Mouse (Mus musculus): ENCODE results near the gene Cabp1. TPM values are rescaled to one million over a fixed set of nuclear protein-coding genes. Genes with fewer than 3 reads are reported as not detected.

The Cabp1 gene
- 11.9 TPM for polyA plus RNA-seq (2014; fragmentation: Illumina TruSeq; extraction: RNeasy Lipid Tissue Mini Kit (QIAGEN cat#74804); ENCODE audit: low read depth, low replicate concordance)

GRCm38 (mm10) chr5:115193669-115194625 is at the start of gene Cabp1:
TSS of gene Cabp1 (minus strand) at chr5:115194381.

GRCm38 (mm10) chr5:115235786-115236263 is 41.6 kb upstream of the Cabp1 start, which contains the start of gene Pop5:
TSS of gene Pop5 (plus strand) at chr5:115235836.

GRCm38 (mm10) chr5:115158040-115158983 is 35.9 kb downstream of the Cabp1 start, which contains the start of gene Mlec:
TSS of gene Mlec (minus strand) at chr5:115158179.

GRCm38 (mm10) chr5:115134234-115135165 is 59.7 kb downstream of the Cabp1 start, which contains the start of gene Unc119b:
TSS of gene Unc119b (minus strand) at chr5:115134975.

GRCm38 (mm10) chr5:115118961-115119570 is 75.1 kb downstream of the Cabp1 start, which contains the start of gene Acads:
TSS of gene Acads (minus strand) at chr5:115119346.

Other genes with a start within 250 kb of the Cabp1 start
- gene Hnf1a, start 223.3 kb downstream of the Cabp1 start, polyA plus RNA-seq (2014; fragmentation: Illumina TruSeq; extraction: RNeasy Lipid Tissue Mini Kit (QIAGEN cat#74804); ENCODE audit: low read depth, low replicate concordance): not detected
- gene Sppl3, start 183.2 kb downstream of the Cabp1 start, polyA plus RNA-seq (2014; fragmentation: Illumina TruSeq; extraction: RNeasy Lipid Tissue Mini Kit (QIAGEN cat#74804); ENCODE audit: low read depth, low replicate concordance): 22.3 TPM
- not detected for gene Gm10401, start 96.1 kb downstream of the Cabp1 start, polyA plus RNA-seq (2014; fragmentation: Illumina TruSeq; extraction: RNeasy Lipid Tissue Mini Kit (QIAGEN cat#74804); ENCODE audit: low read depth, low replicate concordance)
- 243 TPM for gene Acads, start 75.0 kb downstream of the Cabp1 start, polyA plus RNA-seq (2014; fragmentation: Illumina TruSeq; extraction: RNeasy Lipid Tissue Mini Kit (QIAGEN cat#74804); ENCODE audit: low read depth, low replicate concordance)
- 18.8 TPM for gene Unc119b, start 59.4 kb downstream of the Cabp1 start, polyA plus RNA-seq (2014; fragmentation: Illumina TruSeq; extraction: RNeasy Lipid Tissue Mini Kit (QIAGEN cat#74804); ENCODE audit: low read depth, low replicate concordance)
- 59.9 TPM for gene Mlec, start 36.2 kb downstream of the Cabp1 start, polyA plus RNA-seq (2014; fragmentation: Illumina TruSeq; extraction: RNeasy Lipid Tissue Mini Kit (QIAGEN cat#74804); ENCODE audit: low read depth, low replicate concordance)
- gene Pop5, start 41.5 kb upstream of the Cabp1 start, polyA plus RNA-seq (2014; fragmentation: Illumina TruSeq; extraction: RNeasy Lipid Tissue Mini Kit (QIAGEN cat#74804); ENCODE audit: low read depth, low replicate concordance): 57.9 TPM
- 267 TPM for gene Rnf10, start 78.5 kb upstream of the Cabp1 start, polyA plus RNA-seq (2014; fragmentation: Illumina TruSeq; extraction: RNeasy Lipid Tissue Mini Kit (QIAGEN cat#74804); ENCODE audit: low read depth, low replicate concordance)
- gene Coq5, start 85.3 kb upstream of the Cabp1 start, polyA plus RNA-seq (2014; fragmentation: Illumina TruSeq; extraction: RNeasy Lipid Tissue Mini Kit (QIAGEN cat#74804); ENCODE audit: low read depth, low replicate concordance): 119 TPM
- gene Dynll1, start 106.6 kb upstream of the Cabp1 start, polyA plus RNA-seq (2014; fragmentation: Illumina TruSeq; extraction: RNeasy Lipid Tissue Mini Kit (QIAGEN cat#74804); ENCODE audit: low read depth, low replicate concordance): 76.2 TPM
- gene Srsf9, start 132.8 kb upstream of the Cabp1 start, polyA plus RNA-seq (2014; fragmentation: Illumina TruSeq; extraction: RNeasy Lipid Tissue Mini Kit (QIAGEN cat#74804); ENCODE audit: low read depth, low replicate concordance): 20.9 TPM
- 27.9 TPM for gene Gatc, start 146.8 kb upstream of the Cabp1 start, polyA plus RNA-seq (2014; fragmentation: Illumina TruSeq; extraction: RNeasy Lipid Tissue Mini Kit (QIAGEN cat#74804); ENCODE audit: low read depth, low replicate concordance)
- 33.4 TPM for gene Triap1, start 146.8 kb upstream of the Cabp1 start, polyA plus RNA-seq (2014; fragmentation: Illumina TruSeq; extraction: RNeasy Lipid Tissue Mini Kit (QIAGEN cat#74804); ENCODE audit: low read depth, low replicate concordance)
- 301 TPM for gene Cox6a1, start 154.6 kb upstream of the Cabp1 start, polyA plus RNA-seq (2014; fragmentation: Illumina TruSeq; extraction: RNeasy Lipid Tissue Mini Kit (QIAGEN cat#74804); ENCODE audit: low read depth, low replicate concordance)
- gene Msi1, start 235.2 kb upstream of the Cabp1 start, polyA plus RNA-seq (2014; fragmentation: Illumina TruSeq; extraction: RNeasy Lipid Tissue Mini Kit (QIAGEN cat#74804); ENCODE audit: low read depth, low replicate concordance): 0.39 TPM